Mouse (Mus musculus): ENCODE measurements at regions not wholly inside any gene's neighbourhood (a gene's known extent, or its start where the extent isn't known, plus 50 kb on each side); places are given as distances from the start of the nearest gene placed in this dataset.
"Not testable (repeated sequence)": the region's sequence is repeated elsewhere in the genome, so short reads cannot be mapped to it uniquely, and the experiment has no call there.

DNA sequence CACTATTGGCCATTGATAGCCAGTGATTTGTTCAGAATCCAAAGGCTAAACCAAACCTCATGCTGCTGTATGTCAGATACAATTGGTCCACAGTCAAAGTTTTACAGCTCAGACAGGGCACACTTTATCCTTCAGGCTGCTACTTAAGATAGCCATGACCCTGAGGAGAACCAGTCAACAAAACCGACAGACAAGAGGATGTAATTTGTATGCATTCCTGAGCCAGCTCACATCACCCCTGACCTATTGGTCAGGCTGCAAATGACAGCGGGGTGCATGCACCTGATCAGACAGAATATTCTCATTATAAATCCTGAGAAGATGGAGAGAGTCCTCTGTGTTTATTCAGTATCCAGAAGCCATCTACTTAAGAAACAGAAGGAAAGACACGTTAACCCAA is 315.5 kb upstream of the Pou3f2 start:
- H3K36me3 ChIP-seq (ENCODE audit: insufficient read depth) = no peaks in the 10 kb centered on the region
- WGBS = 34% methylated on average over 3 of the region's 3 CpGs
- H3K4me3 ChIP-seq (ENCODE audit: low read depth, low read length) = no peak overlapping the region
- no peak for TF ChIP-seq CTCF (IDR thresholded peaks at IDR 0.05; ENCODE audit: low read depth)
- H3K4me1 ChIP-seq (ENCODE audit: insufficient read depth) = no peaks in the 10 kb centered on the region
- ATAC-seq = no peak
- H3K9ac ChIP-seq = no peak overlapping the region
- H3K9me3 ChIP-seq (ENCODE audit: low read length) = no peaks in the 10 kb centered on the region
- no peaks in the 10 kb centered on the region for H3K27me3 ChIP-seq (ENCODE audit: insufficient read depth, low read length)
- no peak overlapping the region for H3K27ac ChIP-seq (ENCODE audit: low read depth, low read length)
- no peak for DNase-seq
- H3K4me2 ChIP-seq (ENCODE audit: low read depth) = no peak overlapping the region

DNA sequence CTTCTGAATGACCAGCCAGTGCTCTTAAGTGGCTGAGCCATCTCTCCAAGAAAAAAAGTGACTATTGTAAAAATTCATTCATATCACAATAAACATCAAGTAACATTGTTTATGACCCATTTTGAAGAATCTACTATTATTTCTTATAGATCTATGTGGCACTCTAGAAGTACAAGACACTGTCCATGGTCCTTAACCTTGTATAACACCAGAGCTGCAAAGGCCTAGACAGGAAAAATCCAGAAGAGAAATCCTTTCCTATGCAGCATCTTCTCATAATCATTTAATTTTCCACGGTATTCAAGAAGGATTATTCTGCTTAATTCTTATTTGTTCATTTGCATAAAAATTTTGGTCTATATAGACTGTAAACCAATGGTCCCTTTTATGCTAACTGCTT is 304.7 kb upstream of the Pou3f2 start:
- no peak overlapping the region for H3K4me2 ChIP-seq (ENCODE audit: low read depth)
- H3K9me3 ChIP-seq (ENCODE audit: low read length) = no peaks in the 10 kb centered on the region
- H3K4me3 ChIP-seq (ENCODE audit: low read depth, low read length) = no peak overlapping the region
- ATAC-seq (no peak), DNase-seq (no peak)
- no peaks in the 10 kb centered on the region for H3K27me3 ChIP-seq (ENCODE audit: insufficient read depth, low read length)
- no peak overlapping the region for H3K9ac ChIP-seq
- no peak overlapping the region for H3K27ac ChIP-seq (ENCODE audit: low read depth, low read length)
- 80% methylated on average over 1 of the region's 1 CpGs for WGBS
- H3K36me3 ChIP-seq (ENCODE audit: insufficient read depth) = no peaks in the 10 kb centered on the region
- no peaks in the 10 kb centered on the region for H3K4me1 ChIP-seq (ENCODE audit: insufficient read depth)
- no peak for TF ChIP-seq CTCF (IDR thresholded peaks at IDR 0.05; ENCODE audit: low read depth)

GRCm38 (mm10) chr4:22787866-22788265 is 299.7 kb upstream of the Pou3f2 start:
- no peak overlapping the region for H3K4me3 ChIP-seq (ENCODE audit: low read depth, low read length)
- H3K4me1 ChIP-seq (ENCODE audit: insufficient read depth) = no peaks in the 10 kb centered on the region
- H3K27ac ChIP-seq (ENCODE audit: low read depth, low read length) = no peak overlapping the region
- DNase-seq (no peak), ATAC-seq (no peak)
- H3K27me3 ChIP-seq (ENCODE audit: insufficient read depth, low read length) = no peaks in the 10 kb centered on the region
- H3K4me2 ChIP-seq (ENCODE audit: low read depth) = no peak overlapping the region
- no peak for TF ChIP-seq CTCF (IDR thresholded peaks at IDR 0.05; ENCODE audit: low read depth)
- no peak overlapping the region for H3K9ac ChIP-seq
- H3K9me3 ChIP-seq (ENCODE audit: low read length) = no peaks in the 10 kb centered on the region
- 54% methylated on average over 3 of the region's 3 CpGs for WGBS
- no peaks in the 10 kb centered on the region for H3K36me3 ChIP-seq (ENCODE audit: insufficient read depth)

- DNase-seq; H3K36me3 ChIP-seq (ENCODE audit: insufficient read depth); H3K4me3 ChIP-seq (ENCODE audit: low read depth, low read length); H3K9me3 ChIP-seq (ENCODE audit: low read length); H3K27me3 ChIP-seq (ENCODE audit: insufficient read depth, low read length); H3K27ac ChIP-seq (ENCODE audit: low read depth, low read length); H3K4me2 ChIP-seq (ENCODE audit: low read depth); H3K9ac ChIP-seq; H3K4me1 ChIP-seq (ENCODE audit: insufficient read depth); ATAC-seq: not testable (repeated sequence)
- 94% methylated on average over 4 of the region's 4 CpGs for WGBS
These were observed 274.9 kb upstream of the Pou3f2 start for GRCm38 (mm10) chr4:22763026-22763425.

Measured in forebrain, postnatal 0 days (tissue).